30 mouse cellular contexts compared by ENCODE assay signal in the genomic region with DNA sequence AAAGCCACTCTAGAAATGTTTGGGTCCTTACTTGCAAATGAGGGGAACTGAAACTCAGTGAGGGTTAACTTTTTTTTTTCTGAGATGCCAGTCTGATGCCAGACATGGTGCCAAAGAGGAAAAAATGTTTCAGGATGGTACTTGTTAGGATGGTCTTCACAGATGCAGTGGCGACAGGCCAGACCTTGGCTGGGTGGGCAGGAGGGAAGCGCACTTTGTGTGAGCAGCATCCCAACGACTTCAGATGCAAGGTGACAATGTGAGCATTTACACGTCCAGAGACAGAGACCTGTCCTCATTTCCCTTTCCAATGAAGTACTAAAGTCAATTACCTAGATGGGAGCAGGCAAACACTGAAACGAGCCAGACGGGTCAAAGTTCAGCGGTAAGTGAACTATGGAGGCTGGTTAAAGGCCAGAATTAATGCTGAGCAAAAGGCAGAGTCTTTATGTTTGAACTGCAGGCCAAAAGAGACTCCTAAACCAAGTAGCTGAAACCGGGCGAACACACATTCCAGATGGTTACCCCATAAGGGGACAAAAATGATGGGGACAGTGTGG.
DNase-seq lines count a peak whose midpoint lies in the region; ATAC-seq and TF ChIP-seq lines count a peak whose summit lies in the region.
"Had no signal": no experiment of that assay in that cellular context is flagged by ENCODE, and none has a peak within 500 bp of the region (broad histone marks: within the 10 kb centered on the region; RNA-seq: fewer than 3 reads in every experiment).

No protein-coding gene starts in this region.

- H3K4me2 ChIP-seq in kidney, embryonic 16.5 days (replicated peaks; ENCODE audit: low read depth, low read length): no peak overlapping the region
- no peak overlapping the region for H3K4me2 ChIP-seq in forebrain, embryonic 14.5 days (ENCODE audit: low read length)
- H3K4me2 ChIP-seq: embryonic facial prominence, embryonic 13.5 days; heart, embryonic 15.5 days; hindbrain, embryonic 14.5 days; limb, embryonic 12.5 days; liver, embryonic 15.5 days; stomach, embryonic 15.5 days had no signal

- no peak for TF ChIP-seq POLR2A in kidney, adult 2 months (IDR thresholded peaks at IDR 0.05; ENCODE audit: low read depth, low read length)

- H3K36me3 ChIP-seq in kidney, adult 2 months (ENCODE audit: control insufficient read depth, insufficient read depth, low read length): no peaks in the 10 kb centered on the region
- no peaks in the 10 kb centered on the region for H3K36me3 ChIP-seq in kidney, embryonic 16.5 days (ENCODE audit: insufficient read depth, low read length)
- no peaks in the 10 kb centered on the region for H3K36me3 ChIP-seq in forebrain, embryonic 14.5 days (ENCODE audit: control insufficient read depth, insufficient read depth, low read length)
- H3K36me3 ChIP-seq: embryonic facial prominence, embryonic 13.5 days; heart, embryonic 15.5 days; limb, embryonic 12.5 days; liver, embryonic 15.5 days; midbrain, embryonic 10.5 days; stomach, embryonic 15.5 days had no signal

- H3K27ac ChIP-seq in kidney, adult 2 months (ENCODE audit: insufficient read depth, low read depth, low read length): peak overlapping the region; percentile 87
- no peak overlapping the region for H3K27ac ChIP-seq in kidney, embryonic 16.5 days (ENCODE audit: low read length)
- no peak overlapping the region for H3K27ac ChIP-seq in forebrain, embryonic 14.5 days (ENCODE audit: low read depth, low read length)
- H3K27ac ChIP-seq: embryonic facial prominence, embryonic 13.5 days; heart, adult 2 months; heart, embryonic 15.5 days; hindbrain, embryonic 14.5 days; left cerebral cortex, adult 2 months; limb, embryonic 12.5 days; liver, embryonic 15.5 days; macrophage; midbrain, embryonic 10.5 days; stomach, embryonic 15.5 days had no signal

- peaks cover 27% of the 10 kb centered on the region for H3K4me1 ChIP-seq in kidney, adult 2 months (ENCODE audit: control insufficient read depth, insufficient read depth, low read length)
- peaks cover 41% of the 10 kb centered on the region for H3K4me1 ChIP-seq in kidney, embryonic 16.5 days (ENCODE audit: insufficient read depth, low read length)
- H3K4me1 ChIP-seq in forebrain, embryonic 14.5 days (ENCODE audit: control insufficient read depth, insufficient read depth, low read length): peaks cover 12% of the 10 kb centered on the region; the same call in 1 of the 2 replicates

- H3K27me3 ChIP-seq in kidney, adult 2 months (replicated peaks; ENCODE audit: control insufficient read depth, insufficient read depth, low read length): no peaks in the 10 kb centered on the region
- no peaks in the 10 kb centered on the region for H3K27me3 ChIP-seq in kidney, embryonic 16.5 days (ENCODE audit: insufficient read depth, low read length)
- H3K27me3 ChIP-seq in forebrain, embryonic 14.5 days (replicated peaks; ENCODE audit: control insufficient read depth, insufficient read depth, low read length): no peaks in the 10 kb centered on the region
- H3K27me3 ChIP-seq: embryonic facial prominence, embryonic 13.5 days; heart, embryonic 15.5 days; limb, embryonic 12.5 days; liver, embryonic 15.5 days; stomach, embryonic 15.5 days had no signal

- H3K9ac ChIP-seq in kidney, embryonic 16.5 days (replicated peaks; ENCODE audit: low read length): no peak overlapping the region
- no peak overlapping the region for H3K9ac ChIP-seq in forebrain, embryonic 14.5 days (ENCODE audit: low read length)
- H3K9ac ChIP-seq: embryonic facial prominence, embryonic 13.5 days; heart, embryonic 15.5 days; hindbrain, embryonic 14.5 days; limb, embryonic 12.5 days; liver, embryonic 15.5 days; stomach, embryonic 15.5 days had no signal

- H3K9me3 ChIP-seq in kidney, embryonic 16.5 days (ENCODE audit: low read length): no peaks in the 10 kb centered on the region
- H3K9me3 ChIP-seq in forebrain, embryonic 14.5 days (replicated peaks; ENCODE audit: control insufficient read depth, low read length): no peaks in the 10 kb centered on the region
- H3K9me3 ChIP-seq: embryonic facial prominence, embryonic 13.5 days; heart, embryonic 15.5 days; limb, embryonic 12.5 days; liver, embryonic 15.5 days; midbrain, embryonic 10.5 days; stomach, embryonic 15.5 days had no signal

- no peak overlapping the region for H3K4me3 ChIP-seq in kidney, adult 2 months (ENCODE audit: insufficient read depth, low read depth, low read length)
- no peak overlapping the region for H3K4me3 ChIP-seq in kidney, embryonic 16.5 days (ENCODE audit: low read length)
- no peak overlapping the region for H3K4me3 ChIP-seq in forebrain, embryonic 14.5 days (ENCODE audit: low read depth, low read length)
- H3K4me3 ChIP-seq: embryonic facial prominence, embryonic 13.5 days; erythroblast, embryonic 14.5 days; heart, adult 2 months; heart, embryonic 15.5 days; left cerebral cortex, adult 2 months; limb, embryonic 12.5 days; liver, embryonic 15.5 days; midbrain, embryonic 10.5 days; stomach, embryonic 15.5 days had no signal

- DNase-seq in cerebellum, postnatal 10 days: peak; percentile 39 to 55
- DNase-seq in kidney, adult 2 months: peak; percentile 92
- peak; percentile 54 for DNase-seq in kidney, postnatal 10 days
- DNase-seq in thymus, postnatal 36 days: no peak
- DNase-seq in forebrain, embryonic 14.5 days (ENCODE audit: low spot score): no peak
- DNase-seq: adrenal gland, postnatal 10 days; cerebellum, adult 2 months; cerebellum, postnatal 36 days; embryo, embryonic 11 days; gastrocnemius, postnatal 14 days; heart, adult 2 months; heart, postnatal 4 days; thymus, adult 18-20 months had no signal

- ATAC-seq in cerebellum, adult (ENCODE audit: insufficient number of reproducible peaks, low FRiP score, low TSS enrichment): no peak
- no peak for ATAC-seq in kidney, embryonic 16.5 days (ENCODE audit: low FRiP score, low TSS enrichment)
- ATAC-seq in megakaryocyte, adult 5-6 weeks (ENCODE audit: poor library complexity, severe bottlenecking): peak; percentile 38; the same call in 1 of the 2 replicates
- no peak for ATAC-seq in forebrain, embryonic 14.5 days
- ATAC-seq: forebrain, embryonic 16.5 days; inflammation-experienced regulatory T-cells, adult 6 months; lung, postnatal 0 days; midbrain, embryonic 16.5 days had no signal

- no peak for TF ChIP-seq CTCF in kidney, adult 2 months (conservative IDR thresholded peaks at IDR 0.05; ENCODE audit: insufficient read depth, insufficient read length, low read depth, low read length)

- 60% methylated on average over 9 of the region's 9 CpGs for WGBS in kidney, adult 2 months
- 71% methylated on average over 9 of the region's 9 CpGs for WGBS in kidney, embryonic 16.5 days
- 78% methylated on average over 9 of the region's 9 CpGs for WGBS in forebrain, embryonic 14.5 days

Comparison
In these comparisons a context has a peak if more than half of its experiments do, and no peak if none do; other contexts are left out.
1. DNase-seq: peak in cerebellum, postnatal 10 days (2 of 2), kidney, adult 2 months (single experiment) and kidney, postnatal 10 days (single experiment); none in thymus, postnatal 36 days (0 of 2) and forebrain, embryonic 14.5 days (single experiment).